Mouse (Mus musculus) hindbrain, embryonic 15.5 days (tissue): ENCODE data around the gene Lancl1. TPM values are rescaled to one million over a fixed set of nuclear protein-coding genes. Genes with fewer than 3 reads are reported as not detected.

Experiments used
- ATAC-seq: fragments of 200-750 bp; cut with Nextera tagmentation; 2 replicates; pipeline ENCODE4 v1.8.0; 2017; ENCODE audit warnings: low read depth, moderate number of reproducible peaks, moderate TSS enrichment; ENCODE audit not compliant: low FRiP score
- H3K27ac ChIP-seq: fragments of 300-500 bp; sonication (generic); replicated peaks from 2 replicates; pipeline ENCODE4 v1.5.1; 2015; ENCODE audit warnings: mild to moderate bottlenecking, inconsistent platforms
- H3K27me3 ChIP-seq: fragments of 300-500 bp; sonication (generic); 2 replicates; pipeline ENCODE4 v1.6.1; 2015; ENCODE audit warnings: control low read depth, inconsistent platforms
- H3K36me3 ChIP-seq: fragments of 300-500 bp; sonication (generic); 2 replicates; pipeline ENCODE4 v1.6.1; 2015; ENCODE audit warnings: control low read depth, inconsistent platforms
- H3K4me1 ChIP-seq: fragments of 300-500 bp; sonication (generic); replicated peaks from 2 replicates; pipeline ENCODE4 v1.6.1; 2015; ENCODE audit warnings: control low read depth, inconsistent platforms
- H3K4me2 ChIP-seq: fragments of 300-500 bp; sonication (generic); 2 replicates; pipeline ENCODE4 v1.6.1; 2015; ENCODE audit warnings: moderate library complexity, mild to moderate bottlenecking, inconsistent platforms
- H3K4me3 ChIP-seq: fragments of 300-500 bp; sonication (generic); 2 replicates; pipeline ENCODE4 v1.5.1; 2015; ENCODE audit warnings: mild to moderate bottlenecking, inconsistent platforms
- H3K9ac ChIP-seq: fragments of 300-500 bp; sonication (generic); 2 replicates; pipeline ENCODE4 v1.6.1; 2015; ENCODE audit warnings: inconsistent platforms
- H3K9me3 ChIP-seq: fragments of 300-500 bp; sonication (generic); 2 replicates; pipeline ENCODE4 v1.6.1; 2016; ENCODE audit warnings: control low read depth, inconsistent platforms
- WGBS: fragments of 180-500 bp; shearing (Covaris S2); methylation state at CpG from one replicate; pipeline ENCODE4 v1.1.7; 2015; 5-methylcytosine and 5-hydroxymethylcytosine counted together
- polyA plus RNA-seq: library from polyadenylated mRNA; unstranded; fragments of >200 nt; fragmentation: Nextera tagmentation; extraction: Ambion mirVana; gene quantifications from 2 replicates; pipeline ENCODE4 v1.2.1, GENCODE M21; 2015

The Lancl1 gene
- polyA plus RNA-seq, 1 experiment from 2014 or later: 186 TPM

- no peaks in the 10 kb centered on the region for H3K36me3 ChIP-seq
- H3K9me3 ChIP-seq: no peaks in the 10 kb centered on the region
- no peak overlapping the region for H3K4me3 ChIP-seq
- H3K4me1 ChIP-seq: no peaks in the 10 kb centered on the region
- no peak overlapping the region for H3K9ac ChIP-seq
- no peak overlapping the region for H3K27ac ChIP-seq
- 77% methylated on average over 2 of the region's 2 CpGs for WGBS
- no peak overlapping the region for H3K4me2 ChIP-seq
- ATAC-seq: no peak
- H3K27me3 ChIP-seq: no peaks in the 10 kb centered on the region
These were observed 63.2 kb downstream of the Lancl1 start for GRCm38 (mm10) chr1:66975456-66975855.

- Histone ChIP-seq H3K4me2 (no peak overlapping the region), H3K27ac (no peak overlapping the region), H3K9ac (no peak overlapping the region), H3K4me3 (no peak overlapping the region), H3K4me1 (no peaks in the 10 kb centered on the region), H3K27me3 (no peaks in the 10 kb centered on the region), H3K9me3 (no peaks in the 10 kb centered on the region), H3K36me3 (no peaks in the 10 kb centered on the region)
- ATAC-seq: no peak
- 90% methylated on average over 4 of the region's 4 CpGs for WGBS
These were observed 73.8 kb downstream of the Lancl1 start for GRCm38 (mm10) chr1:66964857-66965256.

- no peak overlapping the region for H3K27ac ChIP-seq
- no peak overlapping the region for H3K4me2 ChIP-seq
- H3K27me3 ChIP-seq: no peaks in the 10 kb centered on the region
- H3K4me3 ChIP-seq: no peak overlapping the region
- H3K4me1 ChIP-seq: no peaks in the 10 kb centered on the region
- H3K36me3 ChIP-seq: no peaks in the 10 kb centered on the region
- WGBS: 45% methylated on average over 8 of the region's 8 CpGs
- H3K9ac ChIP-seq: no peak overlapping the region
- 0 out of 2 replicates have a peak, but pooled peaks cover 4% of the 10 kb centered on the region for H3K9me3 ChIP-seq
- no peak for ATAC-seq
These were observed 78.0 kb downstream of the Lancl1 start for GRCm38 (mm10) chr1:66960536-66961243.

GRCm38 (mm10) chr1:66957361-66957760 lies 81.3 kb downstream of the Lancl1 start:
- Histone ChIP-seq H3K27ac (no peak overlapping the region), H3K4me1 (no peaks in the 10 kb centered on the region), H3K4me2 (no peak overlapping the region), H3K9ac (no peak overlapping the region), H3K27me3 (no peaks in the 10 kb centered on the region), H3K4me3 (no peak overlapping the region), H3K9me3 (0 out of 2 replicates have a peak, but pooled peaks cover 5% of the 10 kb centered on the region), H3K36me3 (no peaks in the 10 kb centered on the region)
- ATAC-seq: no peak
- 96% methylated on average over 3 of the region's 3 CpGs for WGBS

GRCm38 (mm10) chr1:66951086-66951485 lies 87.6 kb downstream of the Lancl1 start:
- no peaks in the 10 kb centered on the region for H3K4me1 ChIP-seq
- WGBS: 86% methylated on average over 3 of the region's 3 CpGs
- no peak overlapping the region for H3K4me2 ChIP-seq
- H3K9me3 ChIP-seq: 0 out of 2 replicates have a peak, but pooled peaks cover 5% of the 10 kb centered on the region
- H3K27me3 ChIP-seq: no peaks in the 10 kb centered on the region
- H3K9ac ChIP-seq: no peak overlapping the region
- no peak overlapping the region for H3K27ac ChIP-seq
- no peaks in the 10 kb centered on the region for H3K36me3 ChIP-seq
- ATAC-seq: no peak
- no peak overlapping the region for H3K4me3 ChIP-seq

Other genes with a start within 250 kb of the Lancl1 start
- 12.5 and 15.2 TPM in 2 replicates for gene Kansl1l, start 221.3 kb downstream of the Lancl1 start, polyA plus RNA-seq
- gene Acadl, start 175.6 kb downstream of the Lancl1 start, polyA plus RNA-seq: 58.0 and 58.8 TPM in 2 replicates
- 2.4 and 4.0 TPM in 2 replicates for gene Myl1, start 93.5 kb downstream of the Lancl1 start, polyA plus RNA-seq
- 0.27 and 0.34 TPM in 2 replicates for gene Cps1, start 84.2 kb upstream of the Lancl1 start, polyA plus RNA-seq